Mouse (Mus musculus) myocyte (in vitro differentiated cells): ENCODE data around the gene Frs3.
A peak's percentile ranks its signal among the peaks of the same experiment; 100 is the strongest.

ENCODE experiments used
- CEBPB ChIP-seq: IDR thresholded peaks from 2 replicates; pipeline ENCODE4 v1.6.1; 2011; ENCODE audit warnings: mild to moderate bottlenecking, moderate library complexity; ENCODE audit not compliant: poor library complexity, insufficient read depth, severe bottlenecking
- MAX ChIP-seq: IDR thresholded peaks from one replicate; pipeline ENCODE4 v1.6.1; 2011; ENCODE audit warnings: low read depth, mild to moderate bottlenecking, control low read depth
- POLR2A ChIP-seq: IDR thresholded peaks from one replicate; pipeline ENCODE4 v1.6.1; 2011; ENCODE audit warnings: low read depth, mild to moderate bottlenecking, control low read depth, moderate library complexity; ENCODE audit not compliant: insufficient read length
- REST ChIP-seq: IDR thresholded peaks from one replicate; pipeline ENCODE4 v1.6.1; 2011; ENCODE audit warnings: mild to moderate bottlenecking, control low read depth, moderate library complexity; ENCODE audit not compliant: insufficient read depth, insufficient read length
- TCF12 ChIP-seq: IDR thresholded peaks from one replicate; pipeline ENCODE4 v1.6.1; 2011; ENCODE audit warnings: mild to moderate bottlenecking, control low read depth; ENCODE audit not compliant: poor library complexity, insufficient read depth, severe bottlenecking
- USF1 ChIP-seq: IDR thresholded peaks from one replicate; pipeline ENCODE4 v1.6.1; 2011; ENCODE audit warnings: low read depth, mild to moderate bottlenecking, control low read depth, moderate library complexity

GRCm38 (mm10) chr17:47738066-47738878 is 49.4 kb downstream of the Frs3 start:
- TF ChIP-seq USF1 (no peak), REST (no peak), POLR2A (peak; percentile 13), TCF12 (no peak), MAX (no peak), CEBPB (no peak)
